Mouse (Mus musculus) adrenal gland, postnatal 36 days (tissue): ENCODE data around the gene Chkb. TPM values are rescaled to one million over a fixed set of nuclear protein-coding genes. Genes with fewer than 3 reads are reported as not detected.
"Not testable (repeated sequence)": the region's sequence is repeated elsewhere in the genome, so short reads cannot be mapped to it uniquely, and the experiment has no call there.

Source experiments
- DNase-seq, 2 experiments: peaks; one replicate each; pipeline ENCODE4 v3.0.0; 2021; ENCODE audit warnings: mixed read lengths in 1 of 2
- total RNA-seq, 2 experiments: library from RNA; stranded (reverse); gene quantifications; 2 replicates each; pipeline ENCODE4 v1.2.3; 2021

Chkb gene
- total RNA-seq, 2 experiments from 2014 or later: 57.8 to 63.2 TPM

DNA sequence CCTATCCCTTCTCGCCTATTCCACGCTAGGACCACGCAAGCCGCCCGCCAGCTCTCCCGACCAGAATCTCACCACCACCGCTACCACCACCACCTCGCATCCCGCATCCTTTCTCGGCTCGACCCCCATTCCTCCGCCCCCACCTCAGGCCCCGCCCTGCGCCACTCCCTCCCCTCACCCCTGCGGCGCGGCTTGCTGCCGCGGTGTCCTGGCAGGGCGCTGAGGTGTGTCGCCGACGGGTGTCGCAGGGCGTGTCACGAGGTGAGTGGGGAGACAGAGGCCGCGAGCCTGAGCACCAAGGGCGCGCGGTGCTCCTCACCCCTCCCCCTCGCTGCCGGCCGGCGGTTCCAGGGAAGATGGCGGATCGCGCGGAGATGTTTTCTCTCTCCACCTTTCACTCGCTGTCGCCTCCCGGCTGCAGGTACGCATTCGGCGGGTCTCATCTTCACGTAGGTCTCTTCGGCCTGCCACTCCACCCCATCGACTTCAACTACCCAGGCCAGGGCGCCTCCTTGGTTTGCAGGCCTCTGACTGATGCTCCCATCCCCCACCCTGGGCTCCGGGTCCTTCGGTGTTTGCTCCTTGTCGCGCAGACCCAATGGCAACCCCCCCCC lies 24.3 kb upstream of the Chkb start, which contains the start of gene Mapk8ip2:
Gene Mapk8ip2 (plus strand): TSS at position 49 of the 614 bp plus-strand sequence.
- DNase-seq: no peak

GRCm38 (mm10) chr15:89452906-89453864 lies 23.5 kb upstream of the Chkb start:
- DNase-seq: peak; percentile 79 to 85

- DNase-seq: no peak
Measured at GRCm38 (mm10) chr15:89442486-89443070, 12.9 kb upstream of the Chkb start.

DNA sequence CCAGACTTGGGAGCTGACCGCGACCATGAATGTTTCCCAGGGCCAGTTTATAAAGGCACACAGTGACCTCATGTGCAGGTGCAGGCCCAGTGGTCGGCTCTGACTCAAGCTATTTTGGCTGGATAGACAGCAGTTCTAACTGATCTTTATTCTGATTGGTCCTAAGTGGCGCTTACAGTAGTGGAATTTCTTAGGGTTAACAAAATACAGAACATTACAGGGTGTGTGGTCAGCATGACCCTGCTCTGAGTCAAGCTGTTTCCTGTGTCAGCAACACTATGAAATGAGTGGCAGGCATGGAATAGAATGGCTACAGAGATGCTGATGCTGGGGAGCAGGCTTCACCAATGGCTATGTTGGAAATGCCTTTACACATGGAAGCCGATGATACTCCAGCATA lies 6.2 kb upstream of the Chkb start:
- no peak for DNase-seq

GRCm38 (mm10) chr15:89434136-89434535 lies 4.4 kb upstream of the Chkb start:
- no peak for DNase-seq

GRCm38 (mm10) chr15:89432946-89433345 lies 3.2 kb upstream of the Chkb start:
- no peak for DNase-seq

- DNase-seq: no peak
Measured at GRCm38 (mm10) chr15:89431806-89432205, 2.1 kb upstream of the Chkb start.

DNA sequence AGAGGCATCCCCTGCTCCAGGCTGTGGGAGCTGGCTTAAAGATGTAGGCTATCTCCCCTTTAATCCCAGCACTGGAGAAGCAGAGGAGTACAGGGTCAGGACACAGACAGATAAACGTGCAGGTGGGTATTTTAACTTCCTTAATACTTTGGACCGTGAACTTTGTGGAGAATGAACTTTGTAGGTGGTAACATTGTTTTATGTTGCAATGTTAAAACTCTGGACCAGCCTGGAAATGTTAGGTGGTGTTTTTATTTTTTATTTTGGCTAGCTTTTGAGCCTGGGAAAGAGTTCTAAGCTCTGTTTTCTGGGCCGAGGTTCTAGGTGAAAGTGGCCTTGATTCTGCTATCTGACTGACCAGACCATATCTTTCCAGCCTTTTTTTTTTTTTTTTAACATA lies 1.6 kb upstream of the Chkb start:
- DNase-seq: no peak

DNA sequence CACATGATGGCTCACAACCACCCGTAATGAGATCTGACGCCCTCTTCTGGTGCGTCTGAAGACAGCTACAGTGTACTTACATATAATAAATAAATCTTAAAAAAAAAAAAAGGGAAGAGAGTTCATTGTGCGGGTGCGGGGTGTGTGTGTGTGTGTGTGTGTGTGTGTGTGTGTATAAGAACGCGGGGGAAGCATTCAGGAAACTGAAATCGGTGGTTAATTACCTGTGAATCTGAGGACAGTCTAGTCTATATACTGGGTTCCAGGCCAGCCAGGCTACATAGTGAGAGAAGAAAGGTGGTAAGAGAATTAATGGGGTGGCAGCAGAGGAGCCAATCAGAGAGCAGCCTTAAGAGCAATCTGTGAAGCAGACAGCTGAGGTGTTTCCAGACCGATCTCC lies 1.1 kb upstream of the Chkb start:
- not testable (repeated sequence) for DNase-seq

DNA sequence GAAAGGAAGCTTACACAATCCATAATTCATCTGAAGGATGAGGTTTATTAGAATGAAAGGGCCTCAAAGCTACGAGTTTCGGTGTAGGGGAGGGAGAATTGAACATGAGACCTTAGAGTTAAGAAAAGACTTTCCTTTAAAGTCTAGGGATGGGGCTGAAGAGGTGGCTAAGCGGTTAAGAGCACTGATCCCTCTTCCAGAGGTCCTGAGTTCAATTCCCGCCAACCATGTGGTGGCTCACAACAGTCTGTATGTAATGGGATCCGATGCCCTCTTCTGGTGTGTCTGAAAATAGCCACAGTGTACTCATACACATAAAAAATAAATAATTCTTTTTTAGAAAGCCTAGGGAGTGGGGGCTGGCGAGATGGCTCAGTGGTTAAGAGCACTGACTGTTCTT lies 633 bp upstream of the Chkb start:
- DNase-seq: no peak

DNA sequence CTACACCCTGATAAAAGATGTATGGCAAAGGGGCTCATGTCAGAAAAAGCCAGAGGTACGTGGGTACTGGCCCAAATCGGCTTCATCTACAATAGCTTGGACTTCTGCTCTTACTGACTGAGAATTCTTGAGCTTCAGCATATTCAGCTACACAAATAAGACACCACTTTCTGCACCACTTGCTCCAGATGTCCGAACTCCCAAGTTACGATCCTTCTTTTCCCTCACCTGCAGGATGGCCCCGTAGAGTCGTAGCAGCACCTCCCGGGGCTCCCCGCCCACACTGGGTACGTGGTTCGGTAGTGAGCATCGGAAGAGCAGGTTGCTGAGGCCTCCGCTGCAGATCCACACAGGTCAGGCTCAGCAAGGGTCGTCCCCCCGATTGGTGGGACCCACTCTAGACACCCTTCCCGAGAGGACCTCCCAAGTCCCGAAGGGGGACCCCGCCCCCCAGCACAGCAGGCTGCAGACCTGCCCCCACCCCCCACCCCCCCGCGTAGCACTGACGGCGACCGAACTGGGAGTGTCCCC lies 822 bp downstream of the Chkb start:
- no peak for DNase-seq

- DNase-seq: no peak
Measured at GRCm38 (mm10) chr15:89428136-89428790, 1.4 kb downstream of the Chkb start.

- no peak for DNase-seq
Measured at GRCm38 (mm10) chr15:89426716-89427115, 3.0 kb downstream of the Chkb start.

- peak in 1 of 2 experiments; percentile 48 for DNase-seq
Measured at GRCm38 (mm10) chr15:89425711-89426121, 4.0 kb downstream of the Chkb start, which contains the start of gene Cpt1b. Gene Cpt1b, minus strand, starts transcription at chr15:89425863.

- DNase-seq: no peak
Measured at GRCm38 (mm10) chr15:89424621-89425020, 5.1 kb downstream of the Chkb start.

- DNase-seq: no peak
Measured at GRCm38 (mm10) chr15:89421938-89422337, 7.8 kb downstream of the Chkb start.

DNA sequence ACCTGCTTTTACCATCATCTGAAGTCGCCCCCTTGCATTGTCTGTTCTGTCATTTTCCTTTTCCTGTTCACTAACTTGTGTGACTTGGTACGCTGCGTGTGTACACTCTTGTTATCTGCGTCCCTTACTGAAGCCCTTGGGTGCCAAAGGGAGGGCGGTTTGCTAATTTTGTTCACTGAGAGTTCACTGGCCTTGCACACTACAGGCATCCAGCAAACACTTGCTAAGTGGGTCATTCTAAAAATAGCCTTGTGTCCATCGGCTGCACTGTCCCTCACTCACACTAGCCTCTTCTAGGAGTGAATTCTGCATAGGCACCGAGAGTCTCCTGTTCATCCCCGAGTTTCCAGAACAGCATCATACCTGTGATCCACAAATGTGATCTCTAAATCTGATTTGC lies 14.4 kb downstream of the Chkb start:
- DNase-seq: no peak

DNA sequence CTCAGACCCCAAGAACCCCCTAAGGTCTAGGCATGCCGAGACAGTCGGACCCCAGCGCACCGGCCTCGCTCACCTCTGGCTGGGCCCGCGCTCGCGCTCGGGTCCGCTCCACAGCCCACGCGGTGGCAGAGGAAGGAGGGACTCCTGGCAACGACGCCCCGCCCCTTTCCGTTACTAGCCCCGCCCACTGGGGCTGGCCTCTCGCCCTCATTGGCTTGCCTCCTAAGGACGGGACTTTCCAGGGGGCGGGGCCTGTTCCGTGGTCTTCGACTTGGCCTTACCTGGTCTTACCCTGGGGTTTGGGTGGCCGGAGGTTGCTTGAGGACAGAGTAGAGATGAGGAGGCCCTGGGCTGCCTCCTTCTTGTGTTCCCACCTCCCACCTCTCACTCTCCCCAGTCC lies 19.6 kb downstream of the Chkb start, which contains the start of gene Syce3:
Gene Syce3 (minus strand): TSS at position 386 of the 400 bp plus-strand sequence.
- DNase-seq: no peak

DNA sequence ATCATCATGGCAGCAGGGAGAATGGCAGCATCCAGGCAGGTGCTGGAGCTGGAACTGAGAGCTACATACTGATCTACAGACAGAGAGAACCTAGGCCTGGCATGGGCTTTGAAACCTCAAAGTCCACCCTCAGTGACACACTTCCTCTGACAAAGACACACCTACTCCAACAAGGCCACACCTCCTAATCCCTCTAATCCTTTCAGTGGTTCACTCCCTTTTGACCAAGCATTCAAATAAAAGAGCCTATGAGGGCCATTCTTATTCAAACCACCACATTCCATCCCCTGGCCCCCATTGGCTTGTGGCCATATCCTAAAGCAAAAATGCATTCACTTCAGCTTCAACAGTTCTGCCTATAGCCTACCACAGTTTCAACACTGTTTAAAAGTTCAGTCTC lies 23.0 kb downstream of the Chkb start:
- DNase-seq: no peak

DNA sequence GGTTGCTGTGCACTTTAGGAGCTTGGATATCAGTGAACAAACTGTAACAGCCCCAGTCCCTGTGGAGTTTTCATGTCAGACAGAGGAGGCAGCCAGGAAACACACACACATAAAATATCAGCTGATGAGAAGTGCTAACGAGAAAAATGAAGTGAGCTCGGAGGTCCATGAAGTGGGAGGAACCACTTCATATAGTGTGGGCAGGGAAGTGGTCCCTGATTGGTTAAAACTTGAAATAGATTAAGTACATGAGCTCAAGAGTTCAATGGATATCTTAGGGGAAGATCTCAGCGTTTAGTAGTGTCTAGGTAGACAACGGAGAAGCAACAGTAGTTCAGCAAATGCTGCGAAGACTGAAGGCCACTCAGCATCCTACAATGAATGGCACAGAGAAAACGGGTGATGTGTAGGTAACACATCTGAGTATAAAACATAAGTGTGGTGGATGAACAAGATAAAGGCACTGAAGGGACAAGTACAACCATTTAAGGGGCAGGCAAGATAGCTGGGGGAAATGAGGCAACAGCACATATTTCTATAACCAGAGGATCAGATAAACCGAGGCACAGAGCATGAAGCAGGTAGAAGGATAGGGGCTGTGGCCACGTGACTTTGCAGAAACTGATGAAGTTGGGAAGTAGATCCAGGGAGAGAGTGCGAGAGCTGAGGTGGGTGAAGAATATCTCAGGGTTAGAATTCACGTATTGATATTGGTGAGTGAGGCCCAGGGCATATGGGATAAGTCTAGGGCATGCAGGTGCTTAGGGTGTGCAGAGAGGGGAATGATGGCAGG lies 24.7 kb downstream of the Chkb start:
- DNase-seq: no peak

DNA sequence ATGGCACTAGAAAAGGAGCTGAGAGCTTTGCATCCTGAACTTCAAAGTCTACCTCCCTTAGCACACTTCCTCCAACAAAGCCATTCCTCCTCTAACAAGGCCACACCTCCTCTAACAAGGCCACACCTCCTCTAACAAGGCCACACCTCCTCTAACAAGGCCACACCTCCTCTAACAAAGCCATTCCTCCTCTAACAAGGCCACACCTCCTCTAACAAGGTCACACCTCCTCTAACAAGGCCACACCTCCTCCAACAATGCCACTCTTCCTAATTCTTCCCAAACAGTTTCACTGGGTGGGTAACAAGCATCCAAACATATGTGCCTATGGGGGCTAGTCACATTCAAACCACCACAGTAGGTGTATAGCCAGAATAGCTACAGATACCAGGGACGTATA lies 27.2 kb downstream of the Chkb start:
- no peak for DNase-seq
